Mouse (Mus musculus): ENCODE data around the gene Bfar. TPM values are rescaled to one million over a fixed set of nuclear protein-coding genes. Genes with fewer than 3 reads are reported as not detected.

The Bfar gene
- polyA plus RNA-seq, 1 experiment from 2014 or later, result 43.2 TPM

DNA sequence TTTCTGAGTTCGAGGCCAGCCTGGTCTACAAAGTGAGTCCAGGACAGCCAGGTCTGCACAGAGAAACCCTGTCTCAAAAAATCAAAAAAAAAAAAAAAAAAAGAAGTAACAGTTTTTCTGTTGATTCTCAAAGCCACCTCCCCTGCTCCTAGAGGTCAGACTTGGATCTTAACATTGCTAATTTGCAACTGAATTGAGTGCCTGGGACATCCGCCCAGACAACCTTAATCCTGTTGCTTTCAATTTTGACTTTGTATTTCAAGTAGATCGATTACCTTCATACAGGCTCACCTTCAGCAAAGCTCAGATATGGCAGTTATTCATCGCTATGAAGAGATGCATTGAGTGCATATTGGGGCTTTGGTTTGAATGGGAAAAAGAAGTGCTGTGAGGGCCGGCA lies 77.6 kb downstream of the Bfar start:
- Histone ChIP-seq H3K36me3 (ENCODE audit: control insufficient read depth, insufficient read depth, low read length) (no peaks in the 10 kb centered on the region), H3K9me3 (replicated peaks; ENCODE audit: control insufficient read depth, low read length) (no peaks in the 10 kb centered on the region), H3K4me3 (ENCODE audit: low read depth, low read length) (no peak overlapping the region), H3K27ac (ENCODE audit: low read depth, low read length) (no peak overlapping the region), H3K27me3 (replicated peaks; ENCODE audit: control insufficient read depth, insufficient read depth, low read length) (no peaks in the 10 kb centered on the region), H3K4me1 (ENCODE audit: control insufficient read depth, insufficient read depth, low read length) (no peaks in the 10 kb centered on the region), H3K9ac (ENCODE audit: low read length) (no peak overlapping the region), H3K4me2 (ENCODE audit: low read length) (no peak overlapping the region)
- no peak for ATAC-seq
- 48% methylated on average over 5 of the region's 5 CpGs for WGBS
- DNase-seq (ENCODE audit: low spot score), result no peak

- H3K27ac ChIP-seq (ENCODE audit: low read depth, low read length), result no peak overlapping the region
- DNase-seq (ENCODE audit: low spot score) (no peak), ATAC-seq (no peak)
- H3K9me3 ChIP-seq (replicated peaks; ENCODE audit: control insufficient read depth, low read length), result no peaks in the 10 kb centered on the region
- H3K4me1 ChIP-seq (ENCODE audit: control insufficient read depth, insufficient read depth, low read length), result no peaks in the 10 kb centered on the region
- no peak overlapping the region for H3K9ac ChIP-seq (ENCODE audit: low read length)
- no peak overlapping the region for H3K4me2 ChIP-seq (ENCODE audit: low read length)
- no peaks in the 10 kb centered on the region for H3K27me3 ChIP-seq (replicated peaks; ENCODE audit: control insufficient read depth, insufficient read depth, low read length)
- H3K36me3 ChIP-seq (ENCODE audit: control insufficient read depth, insufficient read depth, low read length), result no peaks in the 10 kb centered on the region
- WGBS, result 47% methylated on average over 3 of the region's 3 CpGs
- no peak overlapping the region for H3K4me3 ChIP-seq (ENCODE audit: low read depth, low read length)
These were observed 78.3 kb downstream of the Bfar start for GRCm38 (mm10) chr16:13749981-13750380.

- Histone ChIP-seq H3K4me3 (ENCODE audit: low read depth, low read length) (no peak overlapping the region), H3K4me2 (ENCODE audit: low read length) (no peak overlapping the region), H3K27me3 (replicated peaks; ENCODE audit: control insufficient read depth, insufficient read depth, low read length) (no peaks in the 10 kb centered on the region), H3K9me3 (replicated peaks; ENCODE audit: control insufficient read depth, low read length) (no peaks in the 10 kb centered on the region), H3K4me1 (ENCODE audit: control insufficient read depth, insufficient read depth, low read length) (no peaks in the 10 kb centered on the region), H3K36me3 (ENCODE audit: control insufficient read depth, insufficient read depth, low read length) (no peaks in the 10 kb centered on the region), H3K9ac (ENCODE audit: low read length) (no peak overlapping the region), H3K27ac (ENCODE audit: low read depth, low read length) (no peak overlapping the region)
- ATAC-seq (no peak), DNase-seq (ENCODE audit: low spot score) (no peak)
- 93% methylated on average over 13 of the region's 13 CpGs for WGBS
These were observed 79.0 kb downstream of the Bfar start for GRCm38 (mm10) chr16:13750626-13751025.

Other genes starting within 250 kb of the Bfar start
- gene Parn, start 3.7 kb upstream of the Bfar start, polyA plus RNA-seq (2014; fragmentation: Nextera tagmentation; extraction: Ambion mirVana), result 33.0 and 34.4 TPM in 2 replicates
- gene 3110001I22Rik, start 71 bp downstream of the Bfar start, polyA plus RNA-seq (2014; fragmentation: Nextera tagmentation; extraction: Ambion mirVana), result 8.5 and 8.8 TPM in 2 replicates
- 0.16 TPM in 1 of 2 replicates, not detected in the other for gene Pla2g10, start 59.1 kb downstream of the Bfar start, polyA plus RNA-seq (2014; fragmentation: Nextera tagmentation; extraction: Ambion mirVana)
- gene Rrn3, start 108.8 kb downstream of the Bfar start, polyA plus RNA-seq (2014; fragmentation: Nextera tagmentation; extraction: Ambion mirVana), result 70.7 and 76.2 TPM in 2 replicates
- 218 and 239 TPM in 2 replicates for gene Ntan1, start 147.0 kb downstream of the Bfar start, polyA plus RNA-seq (2014; fragmentation: Nextera tagmentation; extraction: Ambion mirVana)
- 62.2 and 66.4 TPM in 2 replicates for gene Pdxdc1, start 231.3 kb downstream of the Bfar start, polyA plus RNA-seq (2014; fragmentation: Nextera tagmentation; extraction: Ambion mirVana)
- 11.8 and 12.1 TPM in 2 replicates for gene Mpv17l, start 231.3 kb downstream of the Bfar start, polyA plus RNA-seq (2014; fragmentation: Nextera tagmentation; extraction: Ambion mirVana)

Measured in forebrain, embryonic 14.5 days (tissue).